Mouse (Mus musculus): ENCODE data around the gene Lgi4.

GRCm38 (mm10) chr7:31049846-31050281, 9.3 kb upstream of the Lgi4 start:
- no peak for TF ChIP-seq CTCF (IDR thresholded peaks at IDR 0.05; ENCODE audit: low read depth, low read length)
- TF ChIP-seq GATA1 (IDR thresholded peaks at IDR 0.05; ENCODE audit: borderline replicate concordance, low read length), result no peak
- no peak for TF ChIP-seq TAL1 (conservative IDR thresholded peaks at IDR 0.05; ENCODE audit: low read depth, low read length)
- TF ChIP-seq POLR2AphosphoS5 (IDR thresholded peaks at IDR 0.05; ENCODE audit: insufficient replicate concordance, low read depth, low read length), result no peak
